Mouse (Mus musculus) bone marrow, adult 2 months (tissue): ENCODE data around the gene Eif3k. TPM values are rescaled to one million over a fixed set of nuclear protein-coding genes. Genes with fewer than 3 reads are reported as not detected.

Experiments used
- H3K27ac ChIP-seq: fragments of 200-500 bp; 2 replicates; pipeline ENCODE4 v1.5.1; 2012; ENCODE audit warnings: low read depth, mild to moderate bottlenecking, control low read depth, inconsistent platforms, low read length; ENCODE audit not compliant: control insufficient read depth, poor library complexity, insufficient read depth
- H3K4me1 ChIP-seq: fragments of 200-500 bp; 2 replicates; pipeline ENCODE4 v1.6.1; 2011; ENCODE audit warnings: low read length; ENCODE audit not compliant: control insufficient read depth, insufficient read depth
- H3K4me3 ChIP-seq: fragments of 200-500 bp; replicated peaks from 2 replicates; pipeline ENCODE3; 2011; ENCODE audit warnings: mild to moderate bottlenecking, low read depth, low read length, control low read depth; ENCODE audit not compliant: control insufficient read depth
- CTCF ChIP-seq: fragments of 200-500 bp; IDR thresholded peaks from 2 replicates; pipeline ENCODE4 v1.5.1; 2011; ENCODE audit warnings: low read length, control low read depth; ENCODE audit not compliant: control insufficient read depth, insufficient read depth
- POLR2A ChIP-seq: fragments of 200-500 bp; IDR thresholded peaks from 2 replicates; pipeline ENCODE4 v1.6.1; 2011; ENCODE audit warnings: low read depth, mild to moderate bottlenecking, control low read depth, low read length, borderline replicate concordance; ENCODE audit not compliant: control insufficient read depth
- WGBS: fragments of 180-500 bp; shearing (Covaris S2); methylation state at CpG from one replicate; pipeline ENCODE4 v1.1.7; 2018; 5-methylcytosine and 5-hydroxymethylcytosine counted together
- polyA plus RNA-seq: library from polyadenylated mRNA; stranded (reverse); fragments of >200 nt; gene quantifications from 2 replicates; pipeline ENCODE4 v1.2.4, GENCODE M21; 2011; ENCODE audit warnings: low replicate concordance; ENCODE audit not compliant: missing spikeins, insufficient read depth, insufficient read length

Eif3k gene
- 184 and 225 TPM in 2 replicates for polyA plus RNA-seq

GRCm38 (mm10) chr7:28981651-28982273, at the start of gene Eif3k, which contains the start of gene Map4k1:
TSS of gene Eif3k (minus strand) at chr7:28981864.
TSS of gene Map4k1 (plus strand) at chr7:28982050.
- H3K27ac ChIP-seq = peak within 1 kb of the TSS; percentile 88
- peak within 1 kb of the TSS; percentile 85 for H3K4me3 ChIP-seq
- WGBS = under 1% methylated on average over 36 of the region's 36 CpGs
- no peak for TF ChIP-seq CTCF
- peak; percentile 49 for TF ChIP-seq POLR2A
- H3K4me1 ChIP-seq = peaks cover 2% of the 10 kb centered on the region; the same call in 1 of the 2 replicates

GRCm38 (mm10) chr7:29029690-29030656, 48.3 kb upstream of the Eif3k start:
- 59% methylated on average over 14 of the region's 14 CpGs for WGBS
- TF ChIP-seq CTCF (no peak), POLR2A (no peak)
- H3K27ac ChIP-seq = peak overlapping the region; percentile 36
- H3K4me3 ChIP-seq = no peak overlapping the region
- H3K4me1 ChIP-seq = peaks cover 1% of the 10 kb centered on the region; the same call in 1 of the 2 replicates

GRCm38 (mm10) chr7:29028761-29029160, 47.1 kb upstream of the Eif3k start:
- no peak overlapping the region for H3K4me3 ChIP-seq
- no peak for TF ChIP-seq POLR2A
- no peak for TF ChIP-seq CTCF
- 82% methylated on average over 6 of the region's 6 CpGs for WGBS
- peaks cover 1% of the 10 kb centered on the region; the same call in 1 of the 2 replicates for H3K4me1 ChIP-seq
- H3K27ac ChIP-seq = no peak overlapping the region

- Histone ChIP-seq H3K27ac (no peak overlapping the region), H3K4me1 (peaks cover 1% of the 10 kb centered on the region; the same call in 1 of the 2 replicates), H3K4me3 (no peak overlapping the region)
- TF ChIP-seq POLR2A (no peak), CTCF (no peak)
- 85% methylated on average over 4 of the region's 4 CpGs for WGBS
Observed at GRCm38 (mm10) chr7:29026811-29027210, 45.1 kb upstream of the Eif3k start.

GRCm38 (mm10) chr7:29026195-29026594, 44.5 kb upstream of the Eif3k start:
- no peak overlapping the region for H3K4me3 ChIP-seq
- peaks cover 1% of the 10 kb centered on the region; the same call in 1 of the 2 replicates for H3K4me1 ChIP-seq
- WGBS = 79% methylated on average over 5 of the region's 5 CpGs
- H3K27ac ChIP-seq = no peak overlapping the region
- TF ChIP-seq CTCF = no peak
- TF ChIP-seq POLR2A = no peak

- 58% methylated on average over 7 of the region's 7 CpGs for whole genome bisulfite sequencing
- Histone ChIP-seq H3K4me3 (no peak overlapping the region), H3K4me1 (peaks cover 1% of the 10 kb centered on the region; the same call in 1 of the 2 replicates), H3K27ac (no peak overlapping the region)
- no peak for TF ChIP-seq POLR2A
- TF ChIP-seq CTCF = no peak
Observed at GRCm38 (mm10) chr7:29025566-29025965, 43.9 kb upstream of the Eif3k start.

- Histone ChIP-seq H3K4me1 (no peaks in the 10 kb centered on the region; the same call in 1 of the 2 replicates), H3K27ac (peak overlapping the region; percentile 53; the same call in 1 of the 2 replicates), H3K4me3 (no peak overlapping the region)
- TF ChIP-seq POLR2A (no peak), CTCF (no peak)
- 62% methylated on average over 8 of the region's 8 CpGs for WGBS
Observed at GRCm38 (mm10) chr7:29023514-29023913, 41.9 kb upstream of the Eif3k start.

GRCm38 (mm10) chr7:29022479-29022878, 40.8 kb upstream of the Eif3k start:
- 92% methylated on average over 8 of the region's 8 CpGs for WGBS
- H3K4me1 ChIP-seq = no peaks in the 10 kb centered on the region; the same call in 1 of the 2 replicates
- no peak overlapping the region for H3K4me3 ChIP-seq
- no peak for TF ChIP-seq POLR2A
- TF ChIP-seq CTCF = no peak
- H3K27ac ChIP-seq = no peak overlapping the region
